Mouse (Mus musculus): ENCODE measurements at regions not wholly inside any gene's neighbourhood (a gene's known extent, or its start where the extent isn't known, plus 50 kb on each side); places are given as distances from the start of the nearest gene placed in this dataset.
A peak's percentile ranks its signal among the peaks of the same experiment; 100 is the strongest.

DNA sequence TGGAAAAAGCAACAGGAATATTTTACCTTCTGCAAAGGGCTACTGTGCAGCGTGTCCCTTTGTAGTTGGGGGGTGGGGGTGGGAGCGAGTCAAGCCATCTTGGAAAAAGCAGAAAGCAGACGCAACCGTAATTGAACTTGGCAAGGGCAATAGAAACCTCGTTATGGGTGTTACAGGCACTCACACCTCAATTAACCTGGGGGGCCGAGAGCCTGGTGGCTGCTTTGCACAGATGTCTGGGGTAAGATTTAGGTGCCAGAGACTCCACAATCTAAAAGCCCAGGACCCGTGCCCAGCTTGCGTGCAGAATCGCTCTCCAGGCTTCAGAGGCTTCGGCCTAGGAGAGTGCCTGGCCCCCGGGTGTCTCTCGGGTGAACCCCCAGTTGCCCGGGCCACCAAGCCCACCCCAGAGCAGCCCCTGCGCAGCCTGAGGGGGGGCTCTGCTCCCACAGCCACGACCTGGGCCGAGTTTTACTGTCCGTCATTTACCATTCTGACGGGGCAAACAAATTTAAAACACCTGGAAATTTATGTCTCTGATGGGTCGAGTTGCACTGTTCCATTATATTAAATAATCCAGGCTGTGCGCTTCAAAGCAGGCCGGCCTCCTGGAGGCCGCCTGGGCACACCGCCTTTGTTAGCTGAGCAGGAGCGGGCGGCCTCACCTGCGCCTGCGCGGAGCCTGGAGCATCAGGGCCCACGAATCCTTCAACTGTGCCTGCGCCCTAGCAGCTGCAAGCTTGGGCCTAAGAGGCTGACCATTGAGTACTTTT lies 212.4 kb downstream of the Srbd1 start:
- no peak overlapping the region for H3K4me3 ChIP-seq
- H3K27ac ChIP-seq (replicated peaks) = no peak overlapping the region
- no peak for ATAC-seq (ENCODE audit: low FRiP score, low read depth)
- 77% methylated on average over 30 of the region's 30 CpGs for WGBS
- no peak overlapping the region for H3K4me2 ChIP-seq
- 0 out of 2 replicates have a peak, but pooled peaks cover 2% of the 10 kb centered on the region for H3K4me1 ChIP-seq (replicated peaks)
- no peaks in the 10 kb centered on the region for H3K9me3 ChIP-seq
- H3K27me3 ChIP-seq = no peaks in the 10 kb centered on the region
- no peak overlapping the region for H3K9ac ChIP-seq
- no peaks in the 10 kb centered on the region for H3K36me3 ChIP-seq

DNA sequence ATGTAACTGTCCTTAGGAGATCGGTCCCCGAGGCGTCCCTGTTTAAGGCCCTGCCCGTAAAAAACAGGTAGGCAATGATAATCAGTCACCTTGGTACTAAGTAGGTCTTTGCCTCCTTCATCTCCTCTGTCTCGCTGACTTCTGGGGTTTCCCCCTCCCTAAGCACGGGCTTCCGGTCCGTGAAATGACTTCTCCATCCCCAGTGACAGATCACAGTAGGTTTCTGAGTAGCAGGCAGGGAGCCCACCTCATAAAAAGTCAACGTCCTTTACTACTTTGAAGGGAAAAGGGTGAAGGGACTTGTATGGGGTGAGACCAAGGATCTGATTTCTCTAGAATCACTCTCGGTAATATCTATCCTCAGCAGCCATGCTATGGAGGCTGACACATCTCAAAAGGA lies 213.0 kb downstream of the Srbd1 start:
- Histone ChIP-seq H3K9ac (no peak overlapping the region), H3K27ac (replicated peaks) (no peak overlapping the region), H3K4me2 (no peak overlapping the region), H3K27me3 (no peaks in the 10 kb centered on the region), H3K36me3 (no peaks in the 10 kb centered on the region), H3K4me1 (replicated peaks) (0 out of 2 replicates have a peak, but pooled peaks cover 2% of the 10 kb centered on the region), H3K9me3 (no peaks in the 10 kb centered on the region), H3K4me3 (no peak overlapping the region)
- 85% methylated on average over 10 of the region's 10 CpGs for WGBS
- ATAC-seq (ENCODE audit: low FRiP score, low read depth) = no peak

- no peak overlapping the region for H3K4me3 ChIP-seq
Observed at GRCm38 (mm10) chr17:85930789-85931188, 214.2 kb downstream of the Srbd1 start.

DNA sequence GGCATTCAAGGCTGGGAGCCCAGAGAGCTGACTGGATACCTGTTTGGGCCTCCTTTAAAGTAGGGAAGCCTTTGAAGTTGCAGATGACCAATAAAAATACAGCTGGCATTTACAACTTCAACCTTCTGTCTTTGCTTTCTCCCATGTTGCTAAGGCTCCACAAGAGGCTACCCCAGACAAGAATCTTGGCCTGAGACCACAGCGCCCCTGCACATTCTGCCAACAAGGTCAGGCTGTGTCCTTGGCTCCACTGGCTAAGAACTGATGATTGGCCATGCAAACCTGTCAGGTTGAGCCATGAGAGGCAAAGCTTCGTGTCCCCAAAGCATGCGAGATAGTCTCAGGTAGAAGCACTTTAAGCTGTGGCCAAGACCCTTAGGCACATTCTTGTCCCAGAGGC lies 214.6 kb downstream of the Srbd1 start:
- H3K9me3 ChIP-seq = no peaks in the 10 kb centered on the region
- no peak for ATAC-seq (ENCODE audit: low FRiP score, low read depth)
- H3K4me2 ChIP-seq = no peak overlapping the region
- H3K9ac ChIP-seq = no peak overlapping the region
- H3K4me1 ChIP-seq (replicated peaks) = 0 out of 2 replicates have a peak, but pooled peaks cover 2% of the 10 kb centered on the region
- no peak overlapping the region for H3K4me3 ChIP-seq
- H3K27me3 ChIP-seq = no peaks in the 10 kb centered on the region
- no peak overlapping the region for H3K27ac ChIP-seq (replicated peaks)
- H3K36me3 ChIP-seq = no peaks in the 10 kb centered on the region
- WGBS = 86% methylated on average over 3 of the region's 3 CpGs

More at GRCm38 (mm10) chr17:85930789-85931188, 214.2 kb downstream of the Srbd1 start:
- 72% methylated on average over 5 of the region's 5 CpGs for WGBS
- Histone ChIP-seq H3K4me1 (replicated peaks) (0 out of 2 replicates have a peak, but pooled peaks cover 2% of the 10 kb centered on the region), H3K9ac (no peak overlapping the region), H3K27me3 (no peaks in the 10 kb centered on the region), H3K4me2 (no peak overlapping the region), H3K36me3 (no peaks in the 10 kb centered on the region), H3K27ac (replicated peaks) (no peak overlapping the region), H3K9me3 (no peaks in the 10 kb centered on the region)
- no peak for ATAC-seq (ENCODE audit: low FRiP score, low read depth)

GRCm38 (mm10) chr17:85929699-85930286 lies 215.2 kb downstream of the Srbd1 start:
- no peak overlapping the region for H3K27ac ChIP-seq (replicated peaks)
- no peak overlapping the region for H3K9ac ChIP-seq
- H3K4me1 ChIP-seq (replicated peaks) = 0 out of 2 replicates have a peak, but pooled peaks cover 2% of the 10 kb centered on the region
- H3K4me2 ChIP-seq = no peak overlapping the region
- no peaks in the 10 kb centered on the region for H3K27me3 ChIP-seq
- ATAC-seq (ENCODE audit: low FRiP score, low read depth) = no peak
- WGBS = 92% methylated on average over 12 of the region's 12 CpGs
- no peak overlapping the region for H3K4me3 ChIP-seq
- no peaks in the 10 kb centered on the region for H3K9me3 ChIP-seq
- no peaks in the 10 kb centered on the region for H3K36me3 ChIP-seq

DNA sequence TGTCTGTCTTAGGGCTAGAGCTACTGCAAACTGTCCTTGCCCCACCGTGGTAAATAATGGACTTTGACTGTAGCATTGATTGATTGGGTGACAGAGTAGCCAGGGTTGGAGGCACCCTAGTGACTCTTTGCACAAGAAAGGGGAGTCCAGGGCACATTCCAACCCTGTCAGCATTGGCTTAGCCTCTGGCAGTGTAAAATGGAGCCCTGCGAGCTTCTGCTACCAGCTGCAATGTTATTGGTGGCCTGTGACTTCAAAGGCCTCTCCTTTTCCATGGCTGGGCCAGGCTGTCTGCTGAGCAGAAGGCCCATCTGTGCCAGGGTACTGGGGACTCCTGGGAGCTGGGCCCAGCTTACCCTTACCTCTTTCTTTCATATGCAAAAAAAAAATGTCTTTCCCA lies 216.4 kb downstream of the Srbd1 start:
- no peak overlapping the region for H3K27ac ChIP-seq (replicated peaks)
- no peak overlapping the region for H3K4me3 ChIP-seq
- peak; percentile 69; the same call in 1 of the 2 replicates for ATAC-seq (ENCODE audit: low FRiP score, low read depth)
- no peak overlapping the region for H3K9ac ChIP-seq
- WGBS = 20% methylated on average over 2 of the region's 2 CpGs
- H3K9me3 ChIP-seq = no peaks in the 10 kb centered on the region
- no peaks in the 10 kb centered on the region for H3K36me3 ChIP-seq
- H3K27me3 ChIP-seq = no peaks in the 10 kb centered on the region
- 0 out of 2 replicates have a peak, but pooled peaks cover 2% of the 10 kb centered on the region for H3K4me1 ChIP-seq (replicated peaks)
- H3K4me2 ChIP-seq = no peak overlapping the region

- no peaks in the 10 kb centered on the region for H3K9me3 ChIP-seq
- no peak overlapping the region for H3K27ac ChIP-seq (replicated peaks)
- H3K4me2 ChIP-seq = no peak overlapping the region
- no peak for ATAC-seq (ENCODE audit: low FRiP score, low read depth)
- H3K27me3 ChIP-seq = no peaks in the 10 kb centered on the region
- 69% methylated on average over 9 of the region's 9 CpGs for WGBS
- H3K4me3 ChIP-seq = no peak overlapping the region
- no peaks in the 10 kb centered on the region for H3K36me3 ChIP-seq
- no peaks in the 10 kb centered on the region for H3K4me1 ChIP-seq (replicated peaks)
- no peak overlapping the region for H3K9ac ChIP-seq
Observed at GRCm38 (mm10) chr17:85927261-85927660, 217.7 kb downstream of the Srbd1 start.

DNA sequence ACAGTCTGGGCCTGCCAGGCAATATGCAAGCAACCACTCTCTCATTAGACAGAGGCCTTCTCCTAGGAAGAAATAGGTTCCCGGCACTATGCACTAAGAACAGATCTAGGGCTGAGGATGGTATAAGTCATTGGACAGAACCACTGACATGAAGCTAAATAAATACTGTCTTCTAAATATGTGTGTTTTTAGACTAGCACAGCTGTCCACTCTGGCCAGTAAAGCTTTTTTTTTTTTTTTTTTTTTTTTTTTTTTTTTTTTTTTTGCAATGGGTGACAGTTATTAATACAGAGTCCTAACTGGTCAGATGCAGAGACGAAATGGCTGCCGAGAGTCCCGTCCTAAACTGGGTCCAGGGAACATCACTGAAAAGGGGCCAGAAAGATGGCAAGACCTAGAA lies 218.9 kb downstream of the Srbd1 start:
- no peaks in the 10 kb centered on the region for H3K36me3 ChIP-seq
- no peak overlapping the region for H3K4me2 ChIP-seq
- no peak overlapping the region for H3K27ac ChIP-seq (replicated peaks)
- 89% methylated on average over 4 of the region's 4 CpGs for WGBS
- H3K4me1 ChIP-seq (replicated peaks) = no peaks in the 10 kb centered on the region
- H3K9me3 ChIP-seq = no peaks in the 10 kb centered on the region
- ATAC-seq (ENCODE audit: low FRiP score, low read depth) = no peak
- H3K4me3 ChIP-seq = no peak overlapping the region
- no peaks in the 10 kb centered on the region for H3K27me3 ChIP-seq
- H3K9ac ChIP-seq = no peak overlapping the region

DNA sequence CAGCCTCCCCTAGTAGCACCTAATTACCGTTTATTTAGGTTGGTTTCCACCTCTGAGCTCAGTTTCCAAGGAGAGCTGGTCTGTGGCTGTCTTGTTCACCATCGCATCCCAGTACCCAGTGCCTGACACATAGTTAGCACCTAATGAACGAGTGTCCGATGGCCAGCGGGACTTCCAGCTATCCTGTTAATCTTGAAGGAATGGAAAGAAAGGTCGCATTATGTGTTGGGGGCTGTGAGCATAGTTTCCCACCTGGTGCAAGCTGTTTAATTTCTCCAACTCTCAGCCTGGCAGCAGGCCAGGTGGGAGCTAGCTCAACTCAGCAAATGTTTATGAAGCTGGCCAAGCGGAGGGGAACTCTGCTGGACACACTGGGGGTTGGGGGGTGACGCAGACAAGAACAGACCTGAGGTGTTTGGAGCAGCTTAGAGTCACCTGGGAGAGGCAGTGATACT lies 223.7 kb downstream of the Srbd1 start:
- no peak overlapping the region for H3K9ac ChIP-seq
- no peak overlapping the region for H3K27ac ChIP-seq (replicated peaks)
- no peak overlapping the region for H3K4me3 ChIP-seq
- no peaks in the 10 kb centered on the region for H3K36me3 ChIP-seq
- no peaks in the 10 kb centered on the region for H3K4me1 ChIP-seq (replicated peaks)
- H3K9me3 ChIP-seq = no peaks in the 10 kb centered on the region
- no peaks in the 10 kb centered on the region for H3K27me3 ChIP-seq
- ATAC-seq (ENCODE audit: low FRiP score, low read depth) = no peak
- H3K4me2 ChIP-seq = no peak overlapping the region
- WGBS = 66% methylated on average over 8 of the region's 8 CpGs

- Histone ChIP-seq H3K27me3 (no peaks in the 10 kb centered on the region), H3K9ac (no peak overlapping the region), H3K9me3 (no peaks in the 10 kb centered on the region), H3K4me2 (no peak overlapping the region), H3K36me3 (no peaks in the 10 kb centered on the region), H3K27ac (replicated peaks) (no peak overlapping the region), H3K4me3 (no peak overlapping the region), H3K4me1 (replicated peaks) (no peaks in the 10 kb centered on the region)
- 93% methylated on average over 7 of the region's 7 CpGs for WGBS
- ATAC-seq (ENCODE audit: low FRiP score, low read depth) = no peak
Observed at GRCm38 (mm10) chr17:85919868-85920267, 225.1 kb downstream of the Srbd1 start.

DNA sequence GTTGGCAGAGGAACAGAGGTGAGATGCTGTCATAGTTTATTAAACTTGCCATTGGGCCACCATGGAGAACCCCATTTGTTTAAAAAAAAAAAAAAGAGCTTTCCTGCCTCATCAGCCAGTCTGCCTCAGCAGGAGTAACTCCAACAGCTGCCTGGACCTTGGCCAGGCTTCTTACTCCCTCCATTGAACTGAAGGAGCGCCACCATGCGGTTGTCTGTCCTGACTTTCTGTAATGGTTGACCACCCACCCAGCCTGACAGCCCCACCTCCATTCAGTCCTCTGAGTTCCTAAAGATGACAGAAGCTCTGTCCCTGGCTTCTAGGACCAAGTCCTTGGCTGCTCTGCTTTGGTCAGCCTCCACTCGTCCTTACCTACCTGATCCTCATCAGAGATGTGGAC lies 227.8 kb upstream of the Six2 start:
- Histone ChIP-seq H3K4me2 (no peak overlapping the region), H3K9ac (no peak overlapping the region), H3K36me3 (no peaks in the 10 kb centered on the region), H3K4me3 (no peak overlapping the region), H3K4me1 (replicated peaks) (no peaks in the 10 kb centered on the region), H3K27ac (replicated peaks) (no peak overlapping the region), H3K9me3 (no peaks in the 10 kb centered on the region), H3K27me3 (no peaks in the 10 kb centered on the region)
- 88% methylated on average over 3 of the region's 3 CpGs for WGBS
- no peak for ATAC-seq (ENCODE audit: low FRiP score, low read depth)

GRCm38 (mm10) chr17:85914062-85914461 lies 226.0 kb upstream of the Six2 start:
- no peak overlapping the region for H3K4me3 ChIP-seq
- no peaks in the 10 kb centered on the region for H3K4me1 ChIP-seq (replicated peaks)
- H3K9ac ChIP-seq = no peak overlapping the region
- H3K27ac ChIP-seq (replicated peaks) = no peak overlapping the region
- no peak overlapping the region for H3K4me2 ChIP-seq
- H3K9me3 ChIP-seq = no peaks in the 10 kb centered on the region
- no peak; the same call in 1 of the 2 replicates for ATAC-seq (ENCODE audit: low FRiP score, low read depth)
- H3K27me3 ChIP-seq = no peaks in the 10 kb centered on the region
- WGBS = 56% methylated on average over 6 of the region's 6 CpGs
- no peaks in the 10 kb centered on the region for H3K36me3 ChIP-seq
